Mouse (Mus musculus) limb, embryonic 10.5 days (tissue): ENCODE data around the gene Rbm10. TPM values are rescaled to one million over a fixed set of nuclear protein-coding genes. Genes with fewer than 3 reads are reported as not detected.

Experiments used
- DNase-seq: peaks from one replicate; pipeline ENCODE4 v3.0.0-alpha.2; 2017; ENCODE audit warnings: low spot score
- H3K27ac ChIP-seq: fragments of 300-500 bp; sonication (generic); 2 replicates; pipeline ENCODE4 v1.5.1; 2016; ENCODE audit warnings: mild to moderate bottlenecking
- H3K27me3 ChIP-seq: fragments of 300-500 bp; sonication (generic); 2 replicates; pipeline ENCODE4 v1.6.1; 2016; ENCODE audit warnings: low read depth, mild to moderate bottlenecking; ENCODE audit not compliant: poor library complexity, severe bottlenecking
- H3K36me3 ChIP-seq: fragments of 300-500 bp; sonication (generic); 2 replicates; pipeline ENCODE4 v1.6.1; 2016; ENCODE audit warnings: mild to moderate bottlenecking, moderate library complexity
- H3K4me1 ChIP-seq: fragments of 300-500 bp; sonication (generic); 2 replicates; pipeline ENCODE4 v1.6.1; 2016
- H3K4me3 ChIP-seq: fragments of 300-500 bp; sonication (generic); 2 replicates; pipeline ENCODE4 v1.5.1; 2016; ENCODE audit warnings: mild to moderate bottlenecking, moderate library complexity
- H3K9me3 ChIP-seq: fragments of 300-500 bp; sonication (generic); replicated peaks from 2 replicates; pipeline ENCODE4 v1.6.1; 2016; ENCODE audit warnings: mild to moderate bottlenecking
- WGBS: fragments of 180-500 bp; shearing (Covaris S2); methylation state at CpG from one replicate; pipeline ENCODE4 v1.1.7; 2016; 5-methylcytosine and 5-hydroxymethylcytosine counted together
- polyA plus RNA-seq: library from polyadenylated mRNA; unstranded; fragments of >200 nt; fragmentation: Nextera tagmentation; extraction: Ambion mirVana; gene quantifications from 2 replicates; pipeline ENCODE4 v1.2.1, GENCODE M21; 2016

Rbm10 gene
- polyA plus RNA-seq, result 110 and 111 TPM in 2 replicates

GRCm38 (mm10) chrX:20617176-20617902 is at the start of gene Rbm10, which contains the start of gene Ndufb11:
TSS of gene Rbm10 (plus strand) at chrX:20617503.
TSS of gene Ndufb11 (minus strand) at chrX:20617619.
- 7% methylated on average over 49 of the region's 49 CpGs for WGBS
- peaks cover 5% of the 10 kb centered on the region; the same call in 1 of the 2 replicates for H3K4me1 ChIP-seq
- peak within 1 kb of the TSS; percentile 69 for H3K4me3 ChIP-seq
- peak within 1 kb of the TSS; percentile 90 for H3K27ac ChIP-seq
- DNase-seq, result peak; percentile 76
- H3K36me3 ChIP-seq, result peaks cover 36% of the 10 kb centered on the region
- H3K9me3 ChIP-seq, result no peaks in the 10 kb centered on the region
- no peaks in the 10 kb centered on the region for H3K27me3 ChIP-seq

GRCm38 (mm10) chrX:20571024-20571423 is 46.3 kb upstream of the Rbm10 start:
- Histone ChIP-seq H3K4me1 (peaks cover 6% of the 10 kb centered on the region; the same call in 1 of the 2 replicates), H3K27ac (no peak overlapping the region), H3K27me3 (no peaks in the 10 kb centered on the region), H3K4me3 (no peak overlapping the region), H3K36me3 (no peaks in the 10 kb centered on the region), H3K9me3 (no peaks in the 10 kb centered on the region)
- WGBS, result 43% methylated on average over 2 of the region's 2 CpGs
- DNase-seq, result peak; percentile 30

- WGBS, result 75% methylated on average over 9 of the region's 9 CpGs
- Histone ChIP-seq H3K9me3 (no peaks in the 10 kb centered on the region), H3K27ac (no peak overlapping the region), H3K4me3 (no peak overlapping the region), H3K27me3 (no peaks in the 10 kb centered on the region), H3K36me3 (no peaks in the 10 kb centered on the region), H3K4me1 (peaks cover 6% of the 10 kb centered on the region; the same call in 1 of the 2 replicates)
- DNase-seq, result no peak
Measured at GRCm38 (mm10) chrX:20572683-20573082, 44.6 kb upstream of the Rbm10 start.

GRCm38 (mm10) chrX:20573927-20574326 is 43.4 kb upstream of the Rbm10 start:
- H3K27me3 ChIP-seq, result no peaks in the 10 kb centered on the region
- no peak overlapping the region for H3K27ac ChIP-seq
- WGBS, result 86% methylated on average over 4 of the region's 4 CpGs
- peaks cover 6% of the 10 kb centered on the region; the same call in 1 of the 2 replicates for H3K4me1 ChIP-seq
- no peaks in the 10 kb centered on the region for H3K36me3 ChIP-seq
- H3K4me3 ChIP-seq, result no peak overlapping the region
- no peaks in the 10 kb centered on the region for H3K9me3 ChIP-seq
- DNase-seq, result no peak

- H3K9me3 ChIP-seq, result no peaks in the 10 kb centered on the region
- DNase-seq, result no peak
- WGBS, result 18% methylated on average over 4 of the region's 4 CpGs
Measured at GRCm38 (mm10) chrX:20587968-20588367, 29.3 kb upstream of the Rbm10 start.

GRCm38 (mm10) chrX:20608500-20608899 is 8.8 kb upstream of the Rbm10 start:
- DNase-seq, result no peak
- Histone ChIP-seq H3K4me3 (no peak overlapping the region), H3K4me1 (no peaks in the 10 kb centered on the region), H3K27ac (no peak overlapping the region), H3K9me3 (no peaks in the 10 kb centered on the region), H3K27me3 (no peaks in the 10 kb centered on the region), H3K36me3 (no peaks in the 10 kb centered on the region)
- WGBS, result 81% methylated on average over 4 of the region's 4 CpGs

More at GRCm38 (mm10) chrX:20587968-20588367, 29.3 kb upstream of the Rbm10 start:
- no peaks in the 10 kb centered on the region for H3K36me3 ChIP-seq
- H3K27ac ChIP-seq, result no peak overlapping the region
- no peaks in the 10 kb centered on the region for H3K4me1 ChIP-seq
- no peaks in the 10 kb centered on the region for H3K27me3 ChIP-seq
- no peak overlapping the region for H3K4me3 ChIP-seq

GRCm38 (mm10) chrX:20616861-20617175 is 485 bp upstream of the Rbm10 start:
- Histone ChIP-seq H3K27me3 (no peaks in the 10 kb centered on the region), H3K4me3 (peak overlapping the region; percentile 69), H3K9me3 (no peaks in the 10 kb centered on the region), H3K4me1 (peaks cover 5% of the 10 kb centered on the region; the same call in 1 of the 2 replicates), H3K36me3 (peaks cover 32% of the 10 kb centered on the region), H3K27ac (peak overlapping the region; percentile 82)
- 5% methylated on average over 17 of the region's 17 CpGs for WGBS
- no peak for DNase-seq

GRCm38 (mm10) chrX:20617903-20618399 is 648 bp downstream of the Rbm10 start:
- no peaks in the 10 kb centered on the region for H3K9me3 ChIP-seq
- H3K27me3 ChIP-seq, result no peaks in the 10 kb centered on the region
- peak; percentile 55 for DNase-seq
- 12% methylated on average over 31 of the region's 31 CpGs for WGBS
- peak overlapping the region; percentile 90 for H3K27ac ChIP-seq
- peaks cover 5% of the 10 kb centered on the region; the same call in 1 of the 2 replicates for H3K4me1 ChIP-seq
- H3K36me3 ChIP-seq, result peaks cover 42% of the 10 kb centered on the region
- peak overlapping the region; percentile 69 for H3K4me3 ChIP-seq

GRCm38 (mm10) chrX:20638141-20638540 is 20.8 kb downstream of the Rbm10 start:
- 97% methylated on average over 2 of the region's 2 CpGs for WGBS
- Histone ChIP-seq H3K27ac (no peak overlapping the region), H3K27me3 (no peaks in the 10 kb centered on the region), H3K9me3 (no peaks in the 10 kb centered on the region), H3K4me1 (no peaks in the 10 kb centered on the region), H3K36me3 (peaks cover 83% of the 10 kb centered on the region), H3K4me3 (no peak overlapping the region)
- no peak for DNase-seq

GRCm38 (mm10) chrX:20644780-20645179 is 27.5 kb downstream of the Rbm10 start:
- Histone ChIP-seq H3K4me1 (no peaks in the 10 kb centered on the region), H3K36me3 (peaks cover 97% of the 10 kb centered on the region), H3K27ac (no peak overlapping the region), H3K4me3 (no peak overlapping the region), H3K9me3 (no peaks in the 10 kb centered on the region), H3K27me3 (no peaks in the 10 kb centered on the region)
- no peak for DNase-seq
- 92% methylated on average over 5 of the region's 5 CpGs for WGBS

GRCm38 (mm10) chrX:20657593-20657992 is 40.3 kb downstream of the Rbm10 start:
- Histone ChIP-seq H3K4me1 (no peaks in the 10 kb centered on the region), H3K27ac (no peak overlapping the region), H3K4me3 (peak overlapping the region; percentile 56), H3K36me3 (no peaks in the 10 kb centered on the region), H3K9me3 (no peaks in the 10 kb centered on the region), H3K27me3 (no peaks in the 10 kb centered on the region)
- 31% methylated on average over 5 of the region's 5 CpGs for WGBS
- DNase-seq, result no peak

- Histone ChIP-seq H3K9me3 (no peaks in the 10 kb centered on the region), H3K4me3 (peak within 1 kb of the TSS; percentile 56), H3K27ac (peak within 1 kb of the TSS; percentile 67), H3K4me1 (no peaks in the 10 kb centered on the region), H3K36me3 (no peaks in the 10 kb centered on the region), H3K27me3 (no peaks in the 10 kb centered on the region)
- WGBS, result 10% methylated on average over 27 of the region's 27 CpGs
- DNase-seq, result peak; percentile 81
Measured at GRCm38 (mm10) chrX:20658026-20658652, 40.8 kb downstream of the Rbm10 start, which contains the start of gene Uba1. TSS of gene Uba1 (plus strand) at chrX:20658326.

- peak; percentile 38 for DNase-seq
Measured at GRCm38 (mm10) chrX:20658891-20659406, 41.6 kb downstream of the Rbm10 start.

More at GRCm38 (mm10) chrX:20658891-20659406, 41.6 kb downstream of the Rbm10 start:
- Histone ChIP-seq H3K36me3 (no peaks in the 10 kb centered on the region), H3K27me3 (no peaks in the 10 kb centered on the region), H3K4me3 (peak overlapping the region; percentile 56), H3K9me3 (no peaks in the 10 kb centered on the region), H3K4me1 (0 out of 2 replicates have a peak, but pooled peaks cover 3% of the 10 kb centered on the region), H3K27ac (peak overlapping the region; percentile 67)
- 5% methylated on average over 24 of the region's 24 CpGs for WGBS
